7 mouse cellular contexts compared by ENCODE assay signal in genomic region chr6:90716066-90716704, GRCm38 (mm10).
A peak's percentile ranks its signal among the peaks of the same experiment; 100 is the strongest.
DNase-seq lines count a peak whose midpoint lies in the region; ATAC-seq and TF ChIP-seq lines count a peak whose summit lies in the region.

No protein-coding gene starts in this region.

- H3K36me3 ChIP-seq in hindbrain, embryonic 14.5 days (replicated peaks; ENCODE audit: control insufficient read depth, insufficient read depth): no peaks in the 10 kb centered on the region
- no peaks in the 10 kb centered on the region for H3K36me3 ChIP-seq in liver, embryonic 11.5 days (ENCODE audit: control insufficient read depth, insufficient read depth, low read length)
- H3K36me3 ChIP-seq in myocyte (ENCODE audit: control insufficient read depth, insufficient read depth): no peaks in the 10 kb centered on the region
- no peaks in the 10 kb centered on the region for H3K36me3 ChIP-seq in testis, adult 2 months (ENCODE audit: control insufficient read depth, insufficient read depth, low read length)

- no peaks in the 10 kb centered on the region for H3K9me3 ChIP-seq in hindbrain, embryonic 14.5 days (ENCODE audit: control insufficient read depth, low read length)
- no peaks in the 10 kb centered on the region for H3K9me3 ChIP-seq in liver, embryonic 11.5 days (ENCODE audit: control insufficient read depth, low read length)

- 0 out of 2 replicates have a peak, but pooled peaks have one; percentile 24 for TF ChIP-seq POLR2A in bone marrow macrophage, adult 2 months (IDR thresholded peaks at IDR 0.05; ENCODE audit: borderline replicate concordance, low read depth, low read length)
- TF ChIP-seq POLR2A in myocyte (IDR thresholded peaks at IDR 0.05; ENCODE audit: insufficient read length, low read depth): peak; percentile 84
- TF ChIP-seq POLR2A in testis, adult 2 months (IDR thresholded peaks at IDR 0.05; ENCODE audit: control insufficient read depth, low read depth, low read length): no peak

- H3K27ac ChIP-seq in bone marrow macrophage, adult 2 months (ENCODE audit: insufficient read depth, low read depth, low read length): peak overlapping the region; percentile 9
- peak overlapping the region; percentile 56 for H3K27ac ChIP-seq in hindbrain, embryonic 14.5 days
- H3K27ac ChIP-seq in liver, embryonic 11.5 days (ENCODE audit: low read depth, low read length): peak overlapping the region; percentile 70
- H3K27ac ChIP-seq in testis, adult 2 months (ENCODE audit: control insufficient read depth, insufficient read depth, low read depth, low read length): peak overlapping the region; percentile 57

- TF ChIP-seq CTCF in bone marrow macrophage, adult 2 months (IDR thresholded peaks at IDR 0.05; ENCODE audit: low read depth, low read length): no peak
- no peak for TF ChIP-seq CTCF in testis, adult 2 months (IDR thresholded peaks at IDR 0.05; ENCODE audit: control insufficient read depth, insufficient read depth, insufficient replicate concordance, low read depth, low read length)

- peak overlapping the region; percentile 77 for H3K4me3 ChIP-seq in bone marrow macrophage, adult 2 months (ENCODE audit: insufficient read depth, low read length)
- H3K4me3 ChIP-seq in hindbrain, embryonic 14.5 days (replicated peaks; ENCODE audit: low read length): peak overlapping the region; percentile 46
- peak overlapping the region; percentile 79 for H3K4me3 ChIP-seq in liver, embryonic 11.5 days (ENCODE audit: low read depth, low read length)
- H3K4me3 ChIP-seq in myocyte: peak overlapping the region; percentile 35
- H3K4me3 ChIP-seq in testis, adult 2 months (ENCODE audit: control insufficient read depth, low read depth, low read length): peak overlapping the region; percentile 93

- peak; percentile 53 for ATAC-seq in hindbrain, embryonic 14.5 days (ENCODE audit: low FRiP score)
- peak; percentile 82 for ATAC-seq in liver, embryonic 11.5 days (replicated peaks; ENCODE audit: low FRiP score)

- H3K27me3 ChIP-seq in hindbrain, embryonic 14.5 days (ENCODE audit: control insufficient read depth, insufficient read depth, low read length): no peaks in the 10 kb centered on the region
- H3K27me3 ChIP-seq in liver, embryonic 11.5 days (replicated peaks; ENCODE audit: control insufficient read depth, insufficient read depth, low read length): no peaks in the 10 kb centered on the region
- H3K27me3 ChIP-seq in myocyte (ENCODE audit: control insufficient read depth, insufficient read depth, insufficient read length): no peaks in the 10 kb centered on the region
- H3K27me3 ChIP-seq in testis, adult 2 months (ENCODE audit: control insufficient read depth, insufficient read depth, low read length): no peaks in the 10 kb centered on the region

- H3K4me1 ChIP-seq in bone marrow macrophage, adult 2 months (ENCODE audit: control insufficient read depth, insufficient read depth, low read length): peaks cover 51% of the 10 kb centered on the region
- H3K4me1 ChIP-seq in hindbrain, embryonic 14.5 days (replicated peaks; ENCODE audit: control insufficient read depth, insufficient read depth, low read length): peaks cover 63% of the 10 kb centered on the region
- peaks cover 42% of the 10 kb centered on the region for H3K4me1 ChIP-seq in liver, embryonic 11.5 days (replicated peaks; ENCODE audit: control insufficient read depth, insufficient read depth, low read length)
- H3K4me1 ChIP-seq in testis, adult 2 months (ENCODE audit: control insufficient read depth, insufficient read depth, low read length): peaks cover 13% of the 10 kb centered on the region

- peak overlapping the region; percentile 50 for H3K9ac ChIP-seq in hindbrain, embryonic 14.5 days
- peak overlapping the region; percentile 80 for H3K9ac ChIP-seq in liver, embryonic 11.5 days (ENCODE audit: low read depth, low read length)

- 1% methylated on average over 48 of the region's 49 CpGs for WGBS in hindbrain, embryonic 14.5 days
- WGBS in liver, embryonic 11.5 days: under 1% methylated on average over 49 of the region's 49 CpGs

- H3K4me2 ChIP-seq in hindbrain, embryonic 14.5 days (replicated peaks): peak overlapping the region; percentile 69
- peak overlapping the region; percentile 67 for H3K4me2 ChIP-seq in liver, embryonic 11.5 days
- peak overlapping the region; percentile 82 for H3K4me2 ChIP-seq in myocyte (ENCODE audit: low read depth)

- peak; percentile 96 for DNase-seq in NIH3T3 (ENCODE audit: low read depth)
- peak; percentile 81 for DNase-seq in forelimb bud, embryonic 11.5 days (ENCODE audit: low read depth, low spot score)
- peak; percentile 59 for DNase-seq in hindbrain, embryonic 14.5 days (ENCODE audit: low spot score)
- DNase-seq in liver, embryonic 11.5 days (ENCODE audit: low spot score): peak; percentile 82

- H3ac ChIP-seq in myocyte (ENCODE audit: control insufficient read depth, insufficient read length): peak overlapping the region; percentile 57

- H3K79me2 ChIP-seq in myocyte (ENCODE audit: control insufficient read depth, insufficient read depth): peaks cover 67% of the 10 kb centered on the region

TF ChIP-seq in myocyte, 11 proteins besides CTCF, POLR2A, EP300 and RAD21:
- TF ChIP-seq POLR2AphosphoS2 (IDR thresholded peaks at IDR 0.05; ENCODE audit: insufficient read length, low read depth) (no peak), REST (IDR thresholded peaks at IDR 0.05; ENCODE audit: insufficient read depth, insufficient read length) (no peak), MYOD1 (IDR thresholded peaks at IDR 0.05; ENCODE audit: control insufficient read depth in 1 of 3, insufficient read length in 2 of 3, low read depth in 2 of 3) (peak in 1 of 3 experiments; percentile 15), SRF (IDR thresholded peaks at IDR 0.05; ENCODE audit: control insufficient read depth, insufficient read length, low read depth) (no peak), MYOG (IDR thresholded peaks at IDR 0.05; ENCODE audit: control insufficient read depth in 1 of 3, insufficient read depth in 1 of 3, insufficient read length in 2 of 3, low read depth in 2 of 3) (peak in 1 of 3 experiments; percentile 11)
TF ChIP-seq in myocyte: peak in this region for 2.

Comparison
In these comparisons a context has a peak if more than half of its experiments do, and no peak if none do; other contexts are left out.
1. Peak in every context shown above with its lines: DNase-seq, ATAC-seq, H3K4me3 ChIP-seq and H3K27ac ChIP-seq.
2. H3K27ac ChIP-seq: peak in every context shown above with its lines; median percentile 70 in liver, embryonic 11.5 days; 57 in testis, adult 2 months; 56 in hindbrain, embryonic 14.5 days; 9 in bone marrow macrophage, adult 2 months.
3. H3K4me3 ChIP-seq: peak in every context shown above with its lines; median percentile 93 in testis, adult 2 months; 79 in liver, embryonic 11.5 days; 77 in bone marrow macrophage, adult 2 months; 46 in hindbrain, embryonic 14.5 days; 35 in myocyte.